Mouse (Mus musculus) forebrain, embryonic 13.5 days (tissue): Measurements from ENCODE around the gene Helq. TPM values are rescaled to one million over a fixed set of nuclear protein-coding genes. Genes with fewer than 3 reads are reported as not detected.
A peak's percentile ranks its signal among the peaks of the same experiment; 100 is the strongest.

Source experiments
- ATAC-seq: fragments of 200-750 bp; cut with Nextera tagmentation; 2 replicates; pipeline ENCODE4 v1.8.0; 2017
- H3K27ac ChIP-seq: fragments of 300-500 bp; sonication (generic); 2 replicates; pipeline ENCODE4 v1.5.1; 2015; ENCODE audit warnings: inconsistent platforms, mild to moderate bottlenecking, moderate library complexity
- H3K27me3 ChIP-seq: fragments of 300-500 bp; sonication (generic); 2 replicates; pipeline ENCODE4 v1.6.1; 2015; ENCODE audit warnings: mild to moderate bottlenecking, inconsistent platforms
- H3K36me3 ChIP-seq: fragments of 300-500 bp; sonication (generic); 2 replicates; pipeline ENCODE4 v1.6.1; 2015; ENCODE audit warnings: mild to moderate bottlenecking, inconsistent platforms; ENCODE audit not compliant: poor library complexity, severe bottlenecking
- H3K4me1 ChIP-seq: fragments of 300-500 bp; sonication (generic); 2 replicates; pipeline ENCODE4 v1.6.1; 2015; ENCODE audit warnings: inconsistent platforms
- H3K4me2 ChIP-seq: fragments of 300-500 bp; sonication (generic); 2 replicates; pipeline ENCODE4 v1.6.1; 2015; ENCODE audit warnings: inconsistent platforms, mild to moderate bottlenecking, moderate library complexity
- H3K4me3 ChIP-seq: fragments of 300-500 bp; sonication (generic); 2 replicates; pipeline ENCODE4 v1.5.1; 2015; ENCODE audit warnings: mild to moderate bottlenecking, inconsistent platforms
- H3K9ac ChIP-seq: fragments of 300-500 bp; sonication (generic); 2 replicates; pipeline ENCODE4 v1.6.1; 2015; ENCODE audit warnings: mild to moderate bottlenecking, inconsistent platforms
- H3K9me3 ChIP-seq: fragments of 300-500 bp; sonication (generic); replicated peaks from 2 replicates; pipeline ENCODE4 v1.6.1; 2016; ENCODE audit warnings: inconsistent platforms
- WGBS: fragments of 180-500 bp; shearing (Covaris S2); methylation state at CpG from one replicate; pipeline ENCODE4 v1.1.7; 2015; 5-methylcytosine and 5-hydroxymethylcytosine counted together
- polyA plus RNA-seq: library from polyadenylated mRNA; unstranded; fragments of >200 nt; fragmentation: Nextera tagmentation; extraction: Ambion mirVana; gene quantifications from 2 replicates; pipeline ENCODE4 v1.2.1, GENCODE M21; 2015

The Helq gene
- 22.0 and 23.3 TPM in 2 replicates for polyA plus RNA-seq

DNA sequence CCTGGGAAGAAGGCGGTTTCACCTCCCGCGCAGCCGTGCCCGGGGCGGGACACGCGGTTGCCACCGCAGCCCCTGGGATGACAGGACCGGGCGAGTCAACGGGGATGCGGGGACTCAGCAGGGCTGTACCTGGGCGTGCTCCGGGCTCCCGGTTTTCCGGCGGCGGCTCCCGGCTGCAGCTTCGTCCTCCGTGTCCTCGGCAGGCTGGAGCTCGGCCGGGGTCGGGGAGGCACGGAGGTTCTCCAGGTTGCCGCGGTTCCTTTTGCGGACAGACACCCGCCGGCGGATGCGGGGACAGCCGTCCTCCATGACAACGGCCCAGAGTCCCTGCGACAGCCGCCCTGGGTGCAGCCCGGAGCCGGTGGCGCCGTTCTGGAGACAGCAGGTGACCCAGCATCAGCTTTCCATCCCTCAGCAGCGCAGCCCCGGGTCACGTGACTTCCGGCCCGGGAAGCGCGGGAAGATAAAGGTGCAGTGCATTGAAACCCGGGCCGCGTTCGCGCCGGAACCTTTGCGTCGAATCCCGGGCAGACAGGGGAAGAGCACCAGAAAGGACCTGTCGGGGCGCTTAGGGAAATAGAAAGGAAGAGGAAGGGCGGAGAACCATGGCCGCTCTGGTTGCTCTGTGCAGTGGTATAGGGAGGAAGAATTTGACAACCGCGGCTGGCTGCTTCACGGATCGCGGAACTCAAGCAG lies at the start of gene Helq, which contains the start of gene Mrps18c:
Gene Helq, minus strand, starts transcription at position 434 of the 696 bp plus-strand sequence.
Gene Mrps18c, plus strand, starts transcription at position 463 of the 696 bp plus-strand sequence.
- H3K9ac ChIP-seq: peak within 1 kb of the TSS; percentile 86
- WGBS: under 1% methylated on average over 62 of the region's 67 CpGs
- no peak within 1 kb of the TSS for H3K27ac ChIP-seq
- peak within 1 kb of the TSS; percentile 81 for H3K4me3 ChIP-seq
- peak; percentile 98 for ATAC-seq
- H3K4me2 ChIP-seq: peak within 1 kb of the TSS; percentile 77
- H3K9me3 ChIP-seq: no peaks in the 10 kb centered on the region
- H3K27me3 ChIP-seq: no peaks in the 10 kb centered on the region
- H3K36me3 ChIP-seq: peaks cover 39% of the 10 kb centered on the region
- H3K4me1 ChIP-seq: peaks cover 15% of the 10 kb centered on the region

DNA sequence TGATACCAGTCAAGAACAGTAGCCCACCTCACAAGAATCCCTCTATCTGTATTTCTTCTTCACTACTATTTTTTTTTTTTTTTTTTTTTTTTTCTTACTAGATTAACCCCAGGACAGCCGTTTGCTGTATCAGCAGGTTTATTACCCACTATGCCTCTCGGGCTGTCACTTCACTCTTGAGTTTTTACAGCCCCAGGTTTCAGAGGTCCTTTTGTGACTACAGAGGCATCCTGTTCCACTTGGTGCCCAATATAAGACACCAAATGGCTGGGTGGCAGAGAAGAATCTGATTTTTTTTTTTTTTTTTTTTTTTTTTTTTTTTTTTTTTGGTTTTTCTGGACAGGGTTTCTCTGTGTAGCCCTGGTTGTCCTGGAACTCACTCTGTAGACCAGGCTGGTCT lies 48.7 kb upstream of the Helq start:
- Histone ChIP-seq H3K4me3 (no peak overlapping the region), H3K9me3 (no peaks in the 10 kb centered on the region; the same call in 1 of the 2 replicates), H3K4me1 (peaks cover 17% of the 10 kb centered on the region), H3K4me2 (peak overlapping the region; percentile 95), H3K27me3 (peaks cover 52% of the 10 kb centered on the region), H3K36me3 (no peaks in the 10 kb centered on the region), H3K27ac (no peak overlapping the region), H3K9ac (no peak overlapping the region)
- ATAC-seq: no peak
- 18% methylated on average over 2 of the region's 2 CpGs for WGBS

DNA sequence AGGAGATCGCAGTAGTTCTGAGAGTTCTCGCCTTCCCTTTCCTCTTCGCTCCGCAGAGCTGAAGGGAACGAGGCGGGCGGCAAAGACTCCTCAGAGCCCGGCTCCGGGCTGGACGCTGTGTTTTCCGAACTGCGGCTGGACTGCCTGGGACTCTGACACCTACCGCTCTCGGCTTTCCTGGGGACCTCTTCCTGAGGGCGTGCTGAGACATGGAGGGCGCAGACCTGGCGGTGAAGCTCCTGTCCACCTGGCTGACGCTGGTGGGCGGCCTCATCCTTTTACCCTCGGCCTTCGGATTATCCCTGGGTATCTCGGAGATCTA lies 48.2 kb upstream of the Helq start:
- Histone ChIP-seq H3K36me3 (no peaks in the 10 kb centered on the region), H3K4me1 (peaks cover 17% of the 10 kb centered on the region), H3K4me3 (peak overlapping the region; percentile 54), H3K9me3 (no peaks in the 10 kb centered on the region; the same call in 1 of the 2 replicates), H3K4me2 (peak overlapping the region; percentile 95), H3K9ac (peak overlapping the region; percentile 66), H3K27me3 (peaks cover 52% of the 10 kb centered on the region), H3K27ac (no peak overlapping the region)
- under 1% methylated on average over 22 of the region's 22 CpGs for WGBS
- 0 out of 2 replicates have a peak, but pooled peaks have one; percentile 3 for ATAC-seq

DNA sequence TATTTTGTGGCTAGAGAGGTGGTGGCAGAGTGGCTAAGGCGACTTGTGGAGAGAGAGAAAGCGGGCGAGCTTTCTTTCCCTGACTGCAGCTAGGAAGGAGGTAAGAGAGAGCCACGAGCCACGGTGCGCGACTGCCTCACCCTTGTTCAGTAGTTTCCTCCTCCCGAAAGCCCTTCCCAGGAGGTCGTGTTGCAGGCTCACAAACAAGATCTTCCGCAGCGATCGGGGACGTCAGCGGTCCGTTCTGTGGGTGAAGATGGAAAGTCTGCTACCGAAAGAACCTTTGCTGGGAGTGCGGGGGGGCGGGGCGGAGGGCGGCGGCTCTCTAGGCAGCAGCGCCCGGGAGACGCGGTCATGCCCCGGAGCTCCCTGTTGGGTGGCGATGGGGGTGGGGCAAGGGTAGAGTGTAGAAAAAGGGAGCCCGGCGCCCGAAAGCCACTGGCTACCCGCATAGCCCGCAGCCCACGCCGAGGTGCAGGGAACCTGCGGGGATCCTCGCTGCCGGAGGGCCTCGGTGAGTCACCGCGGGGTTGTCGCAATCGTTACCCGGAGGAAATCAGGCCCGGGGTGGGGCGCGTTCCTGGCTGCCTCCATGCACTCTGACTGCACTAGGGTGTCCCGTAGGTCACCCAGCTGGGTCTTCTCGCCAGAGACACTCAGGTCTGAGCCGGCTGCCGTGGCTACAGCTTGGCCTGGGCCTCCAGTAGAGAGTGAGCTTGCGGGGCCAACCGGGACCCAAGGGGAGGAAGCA lies 47.6 kb upstream of the Helq start:
- WGBS: under 1% methylated on average over 47 of the region's 52 CpGs
- Histone ChIP-seq H3K4me1 (peaks cover 17% of the 10 kb centered on the region), H3K4me2 (peak overlapping the region; percentile 95), H3K4me3 (peak overlapping the region; percentile 54), H3K36me3 (no peaks in the 10 kb centered on the region), H3K27ac (no peak overlapping the region), H3K9ac (peak overlapping the region; percentile 66), H3K9me3 (no peaks in the 10 kb centered on the region; the same call in 1 of the 2 replicates), H3K27me3 (peaks cover 52% of the 10 kb centered on the region)
- peak; percentile 57 for ATAC-seq

DNA sequence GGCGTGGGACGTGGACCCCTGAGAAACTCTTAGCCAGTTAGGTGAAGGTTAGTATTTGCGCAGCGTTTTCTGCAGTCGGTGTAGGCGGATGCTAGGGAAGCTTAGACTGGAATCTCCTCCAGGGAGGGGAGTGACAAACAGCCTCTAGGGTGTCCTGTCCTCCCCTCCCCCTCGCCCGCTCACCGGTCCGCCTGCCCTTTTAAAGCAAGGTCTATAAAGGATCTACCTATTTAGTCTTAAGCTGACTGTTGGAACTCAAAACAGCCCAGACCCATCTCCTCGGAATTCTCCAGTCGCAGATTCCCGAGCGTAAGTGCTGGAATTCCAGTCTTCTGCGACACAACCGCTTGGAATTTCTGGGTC lies 47.1 kb upstream of the Helq start, which contains the start of gene Gpat3:
Gene Gpat3, plus strand, starts transcription at position 229 of the 363 bp plus-strand sequence.
- peak within 1 kb of the TSS; percentile 54 for H3K4me3 ChIP-seq
- no peaks in the 10 kb centered on the region; the same call in 1 of the 2 replicates for H3K9me3 ChIP-seq
- peak within 1 kb of the TSS; percentile 66 for H3K9ac ChIP-seq
- under 1% methylated on average over 16 of the region's 16 CpGs for WGBS
- H3K36me3 ChIP-seq: no peaks in the 10 kb centered on the region
- peaks cover 17% of the 10 kb centered on the region for H3K4me1 ChIP-seq
- H3K27ac ChIP-seq: no peak within 1 kb of the TSS
- peak within 1 kb of the TSS; percentile 95 for H3K4me2 ChIP-seq
- peak; percentile 51; the same call in 1 of the 2 replicates for ATAC-seq
- peaks cover 52% of the 10 kb centered on the region for H3K27me3 ChIP-seq

DNA sequence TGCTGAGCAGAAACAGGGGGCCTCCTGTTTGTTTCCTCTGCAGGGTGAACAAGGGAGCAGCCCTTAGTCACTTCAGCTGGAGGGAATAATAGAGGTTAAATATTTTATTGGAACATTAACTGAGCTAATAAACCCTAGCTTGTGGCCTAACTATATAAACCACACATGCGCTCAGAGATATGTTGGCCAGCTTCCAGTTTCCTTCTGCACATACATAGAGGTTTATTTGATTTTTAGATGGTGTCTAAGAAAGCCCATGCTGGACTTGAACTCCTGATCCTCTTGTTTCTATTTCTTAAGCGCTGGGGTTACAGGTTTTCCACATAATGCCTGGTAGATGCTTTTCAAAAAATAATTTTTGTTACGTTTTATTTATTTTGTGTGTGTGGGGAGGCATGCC lies 46.1 kb upstream of the Helq start:
- no peak for ATAC-seq
- no peak overlapping the region for H3K4me3 ChIP-seq
- no peaks in the 10 kb centered on the region for H3K36me3 ChIP-seq
- no peaks in the 10 kb centered on the region; the same call in 1 of the 2 replicates for H3K9me3 ChIP-seq
- no peak overlapping the region for H3K9ac ChIP-seq
- H3K4me2 ChIP-seq: no peak overlapping the region
- peaks cover 17% of the 10 kb centered on the region for H3K4me1 ChIP-seq
- 58% methylated on average over 3 of the region's 3 CpGs for WGBS
- no peak overlapping the region for H3K27ac ChIP-seq
- H3K27me3 ChIP-seq: peaks cover 52% of the 10 kb centered on the region

DNA sequence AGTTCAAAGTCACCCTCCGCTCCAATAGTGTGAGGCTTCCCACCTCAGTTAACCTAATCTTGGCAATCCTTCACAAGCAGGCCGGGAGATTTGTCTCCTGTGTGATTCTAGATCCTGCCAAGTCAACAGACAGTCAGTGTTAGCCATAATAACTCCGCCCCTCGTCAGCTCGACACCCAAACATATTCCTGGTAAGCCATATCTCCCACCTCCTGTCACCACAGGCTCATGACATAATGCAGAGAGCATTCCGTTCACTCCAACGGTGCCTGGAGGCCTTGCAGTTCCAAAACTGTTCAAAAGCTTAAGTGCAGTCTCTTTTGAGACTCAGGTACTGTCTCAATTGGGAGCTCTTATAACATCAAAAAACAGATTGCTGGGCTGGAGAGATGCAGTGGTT lies 39.5 kb upstream of the Helq start:
- Histone ChIP-seq H3K36me3 (no peaks in the 10 kb centered on the region), H3K4me2 (no peak overlapping the region), H3K4me3 (no peak overlapping the region), H3K4me1 (no peaks in the 10 kb centered on the region), H3K27me3 (no peaks in the 10 kb centered on the region), H3K9me3 (no peaks in the 10 kb centered on the region; the same call in 1 of the 2 replicates), H3K27ac (no peak overlapping the region), H3K9ac (no peak overlapping the region)
- 88% methylated on average over 7 of the region's 7 CpGs for WGBS
- ATAC-seq: no peak

DNA sequence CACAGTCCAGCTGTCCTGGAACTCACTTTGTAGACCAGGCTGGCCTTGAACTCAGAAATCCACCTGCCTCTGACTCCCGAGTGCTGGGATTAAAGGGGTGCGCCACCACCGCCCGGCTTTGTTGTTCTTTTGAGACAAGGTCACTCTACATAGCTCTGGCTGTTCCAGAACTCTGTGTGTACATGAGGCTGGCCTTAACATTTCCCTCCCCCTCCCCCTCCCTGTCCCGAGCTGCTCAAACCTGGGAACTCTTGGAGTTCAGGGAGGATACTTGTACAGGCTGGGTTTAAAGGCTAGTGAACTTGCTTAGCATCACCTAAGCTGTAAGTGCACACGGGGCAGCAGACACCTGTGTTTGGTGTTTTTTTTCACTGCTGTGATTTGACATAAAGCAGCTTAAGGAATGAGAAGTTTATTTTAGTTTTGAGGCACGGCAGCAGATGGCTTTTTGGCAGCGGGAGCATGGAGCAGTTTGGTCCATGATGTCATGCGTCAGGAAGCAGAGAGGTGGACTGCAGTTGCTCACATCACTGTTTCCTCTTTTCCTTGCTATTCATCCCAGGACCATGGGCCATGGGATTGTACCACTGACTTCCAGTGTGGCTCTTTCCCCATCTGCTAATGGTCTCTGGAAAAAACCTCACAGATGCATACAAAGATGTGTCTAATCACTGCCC lies 37.6 kb upstream of the Helq start:
- no peak overlapping the region for H3K9ac ChIP-seq
- ATAC-seq: no peak
- H3K36me3 ChIP-seq: no peaks in the 10 kb centered on the region
- H3K27ac ChIP-seq: no peak overlapping the region
- H3K4me3 ChIP-seq: no peak overlapping the region
- WGBS: 73% methylated on average over 9 of the region's 9 CpGs
- no peaks in the 10 kb centered on the region for H3K4me1 ChIP-seq
- H3K4me2 ChIP-seq: no peak overlapping the region
- no peaks in the 10 kb centered on the region for H3K9me3 ChIP-seq
- H3K27me3 ChIP-seq: no peaks in the 10 kb centered on the region

DNA sequence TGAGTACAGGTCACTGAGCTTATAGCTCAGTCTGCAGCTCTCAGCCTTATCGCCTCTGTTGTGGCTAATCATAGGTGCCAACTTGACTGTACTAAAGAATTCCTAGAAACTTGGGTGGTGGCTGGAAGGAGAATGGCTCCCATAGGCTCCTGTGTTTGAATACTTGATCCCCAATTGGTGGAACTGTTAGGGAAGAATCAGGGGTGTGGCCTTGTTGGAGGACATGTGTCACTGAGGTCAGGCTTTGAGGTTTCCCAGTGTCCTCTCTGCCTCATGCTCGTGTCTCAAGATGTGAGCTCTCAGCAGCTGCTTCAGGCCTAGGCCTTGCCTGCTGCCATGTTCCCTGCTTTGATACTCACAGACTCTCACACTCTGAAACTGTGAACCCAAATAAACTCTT lies 35.4 kb upstream of the Helq start:
- Histone ChIP-seq H3K4me3 (no peak overlapping the region), H3K36me3 (no peaks in the 10 kb centered on the region), H3K4me2 (no peak overlapping the region), H3K27ac (no peak overlapping the region), H3K9me3 (no peaks in the 10 kb centered on the region), H3K9ac (no peak overlapping the region), H3K27me3 (no peaks in the 10 kb centered on the region), H3K4me1 (no peaks in the 10 kb centered on the region)
- no peak for ATAC-seq
- 82% methylated on average over 2 of the region's 2 CpGs for WGBS

DNA sequence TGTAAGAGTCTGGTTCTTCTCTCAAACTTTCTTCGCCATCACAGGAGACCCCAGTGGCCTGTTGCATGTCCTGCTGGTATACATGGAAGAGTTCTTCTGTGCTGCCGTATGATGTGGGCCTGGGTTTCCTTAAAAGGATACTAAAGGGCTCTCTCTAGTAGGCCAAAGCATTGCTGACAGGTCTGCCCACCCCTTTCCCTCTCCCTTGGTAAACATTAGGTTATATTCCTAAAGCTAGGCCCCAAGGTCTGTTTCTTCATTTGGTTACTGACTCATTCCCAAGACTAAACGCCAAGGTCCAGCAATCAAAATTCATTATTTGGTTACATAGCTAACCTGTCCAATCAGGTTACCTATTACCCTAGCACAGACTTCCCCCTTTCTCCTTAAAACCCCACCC lies 34.3 kb upstream of the Helq start:
- H3K4me3 ChIP-seq: no peak overlapping the region
- H3K4me2 ChIP-seq: no peak overlapping the region
- H3K36me3 ChIP-seq: no peaks in the 10 kb centered on the region
- no peak overlapping the region for H3K9ac ChIP-seq
- no peaks in the 10 kb centered on the region for H3K27me3 ChIP-seq
- 92% methylated on average over 3 of the region's 3 CpGs for WGBS
- no peak for ATAC-seq
- no peaks in the 10 kb centered on the region for H3K4me1 ChIP-seq
- H3K9me3 ChIP-seq: no peaks in the 10 kb centered on the region
- H3K27ac ChIP-seq: no peak overlapping the region

DNA sequence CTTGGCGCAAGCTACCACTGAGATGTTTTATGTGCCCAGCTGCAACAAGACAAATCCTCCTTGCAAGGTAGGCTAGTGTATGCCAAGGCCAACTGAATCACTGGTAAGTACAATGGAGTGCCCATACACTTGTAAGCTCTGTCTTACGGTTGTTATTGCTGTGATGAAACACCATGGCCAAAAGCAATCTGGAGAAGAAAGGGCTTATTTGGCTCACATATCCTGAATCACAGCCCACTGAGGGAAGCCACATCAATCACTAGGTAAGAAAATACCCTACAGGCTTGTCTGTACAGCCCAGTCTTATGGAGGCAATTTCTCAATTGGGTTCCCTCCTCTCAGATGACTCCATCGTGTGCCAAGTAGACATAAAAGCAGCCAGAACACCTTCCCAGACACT lies 30.3 kb upstream of the Helq start:
- 87% methylated on average over 3 of the region's 3 CpGs for WGBS
- no peak for ATAC-seq

DNA sequence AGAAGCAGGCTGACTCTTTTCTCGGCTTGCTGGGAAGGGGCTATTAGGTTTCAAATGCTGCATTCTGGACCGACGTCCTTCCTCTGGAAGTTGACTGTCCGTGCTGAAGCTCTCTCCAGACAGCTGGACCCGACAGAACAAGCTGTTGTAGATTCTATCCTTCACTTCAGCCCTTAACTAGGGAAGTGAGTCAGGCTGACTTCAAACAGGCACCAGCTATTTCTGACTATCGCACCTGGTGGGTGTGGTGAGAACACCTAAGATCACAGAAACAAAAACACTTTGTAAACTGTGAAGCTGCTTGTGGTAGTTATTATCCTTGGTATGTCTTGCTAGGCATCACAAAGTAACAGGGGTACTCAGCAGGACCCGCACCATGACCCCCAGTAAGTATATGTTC lies 28.1 kb upstream of the Helq start:
- Histone ChIP-seq H3K36me3 (no peaks in the 10 kb centered on the region), H3K4me2 (no peak overlapping the region), H3K9ac (no peak overlapping the region), H3K27ac (no peak overlapping the region), H3K4me1 (no peaks in the 10 kb centered on the region), H3K4me3 (no peak overlapping the region), H3K9me3 (no peaks in the 10 kb centered on the region), H3K27me3 (no peaks in the 10 kb centered on the region)
- 80% methylated on average over 7 of the region's 7 CpGs for WGBS
- ATAC-seq: no peak

More for the DNA sequence above, 30.3 kb upstream of the Helq start:
- Histone ChIP-seq H3K27ac (no peak overlapping the region), H3K36me3 (no peaks in the 10 kb centered on the region), H3K9ac (no peak overlapping the region), H3K4me3 (no peak overlapping the region), H3K27me3 (no peaks in the 10 kb centered on the region), H3K4me2 (no peak overlapping the region), H3K9me3 (no peaks in the 10 kb centered on the region), H3K4me1 (no peaks in the 10 kb centered on the region)
